Mouse (Mus musculus): ENCODE measurements around the gene Gm10160. TPM values are rescaled to one million over a fixed set of nuclear protein-coding genes. Genes with fewer than 3 reads are reported as not detected.

The Gm10160 gene
- polyA plus RNA-seq, 1 experiment: not detected

GRCm38 (mm10) chr7:81849214-81849613, 6.4 kb downstream of the Gm10160 start:
- H3K4me3 ChIP-seq: no peak overlapping the region
- no peak overlapping the region for H3K4me2 ChIP-seq (ENCODE audit: low read depth)
- H3K36me3 ChIP-seq (ENCODE audit: control insufficient read depth, insufficient read depth): no peaks in the 10 kb centered on the region
- no peak overlapping the region for H3ac ChIP-seq (ENCODE audit: control insufficient read depth, insufficient read length)
- peaks cover 7% of the 10 kb centered on the region for H3K27me3 ChIP-seq (ENCODE audit: control insufficient read depth, insufficient read depth, insufficient read length)
- H3K79me2 ChIP-seq (ENCODE audit: control insufficient read depth, insufficient read depth): no peaks in the 10 kb centered on the region
- TF ChIP-seq REST (IDR thresholded peaks at IDR 0.05; ENCODE audit: insufficient read depth, insufficient read length) (no peak), E2F4 (IDR thresholded peaks at IDR 0.05; ENCODE audit: insufficient read depth) (no peak), POLR2AphosphoS2 (IDR thresholded peaks at IDR 0.05; ENCODE audit: insufficient read length, low read depth) (no peak), POLR2A (IDR thresholded peaks at IDR 0.05; ENCODE audit: insufficient read length, low read depth) (no peak), TCF3 (IDR thresholded peaks at IDR 0.05; ENCODE audit: insufficient read length, low read depth) (no peak), CEBPB (IDR thresholded peaks at IDR 0.05; ENCODE audit: insufficient read depth, poor library complexity, severe bottlenecking) (no peak), SRF (IDR thresholded peaks at IDR 0.05; ENCODE audit: control insufficient read depth, insufficient read length, low read depth) (no peak), MAX (IDR thresholded peaks at IDR 0.05; ENCODE audit: low read depth) (no peak), MYOD1 (IDR thresholded peaks at IDR 0.05; ENCODE audit: control insufficient read depth in 1 of 3, insufficient read length in 2 of 3, low read depth in 2 of 3) (no peak), TCF12 (IDR thresholded peaks at IDR 0.05; ENCODE audit: insufficient read depth, poor library complexity, severe bottlenecking) (no peak), MYOG (IDR thresholded peaks at IDR 0.05; ENCODE audit: control insufficient read depth in 1 of 3, insufficient read depth in 1 of 3, insufficient read length in 2 of 3, low read depth in 2 of 3) (no peak), USF1 (IDR thresholded peaks at IDR 0.05; ENCODE audit: low read depth) (no peak)

GRCm38 (mm10) chr7:81847777-81848176, 7.8 kb downstream of the Gm10160 start:
- Histone ChIP-seq H3K4me2 (ENCODE audit: low read depth) (no peak overlapping the region), H3K36me3 (ENCODE audit: control insufficient read depth, insufficient read depth) (no peaks in the 10 kb centered on the region), H3K79me2 (ENCODE audit: control insufficient read depth, insufficient read depth) (no peaks in the 10 kb centered on the region), H3K27me3 (ENCODE audit: control insufficient read depth, insufficient read depth, insufficient read length) (peaks cover 7% of the 10 kb centered on the region), H3ac (ENCODE audit: control insufficient read depth, insufficient read length) (no peak overlapping the region), H3K4me3 (no peak overlapping the region)
- peak in 1 of 3 experiments; percentile 6 for TF ChIP-seq MYOD1 (IDR thresholded peaks at IDR 0.05; ENCODE audit: control insufficient read depth in 1 of 3, insufficient read length in 2 of 3, low read depth in 2 of 3)
- TF ChIP-seq E2F4 (IDR thresholded peaks at IDR 0.05; ENCODE audit: insufficient read depth): no peak

GRCm38 (mm10) chr7:81847010-81847409, 8.6 kb downstream of the Gm10160 start:
- no peak overlapping the region for H3K4me2 ChIP-seq (ENCODE audit: low read depth)
- TF ChIP-seq TCF12 (IDR thresholded peaks at IDR 0.05; ENCODE audit: insufficient read depth, poor library complexity, severe bottlenecking): no peak
- no peak for TF ChIP-seq TCF3 (IDR thresholded peaks at IDR 0.05; ENCODE audit: insufficient read length, low read depth)
- no peak for TF ChIP-seq MAX (IDR thresholded peaks at IDR 0.05; ENCODE audit: low read depth)
- TF ChIP-seq SRF (IDR thresholded peaks at IDR 0.05; ENCODE audit: control insufficient read depth, insufficient read length, low read depth): no peak
- no peak for TF ChIP-seq POLR2AphosphoS2 (IDR thresholded peaks at IDR 0.05; ENCODE audit: insufficient read length, low read depth)
- no peak for TF ChIP-seq POLR2A (IDR thresholded peaks at IDR 0.05; ENCODE audit: insufficient read length, low read depth)
- TF ChIP-seq E2F4 (IDR thresholded peaks at IDR 0.05; ENCODE audit: insufficient read depth): no peak
- no peak for TF ChIP-seq MYOG (IDR thresholded peaks at IDR 0.05; ENCODE audit: control insufficient read depth in 1 of 3, insufficient read depth in 1 of 3, insufficient read length in 2 of 3, low read depth in 2 of 3)
- no peak for TF ChIP-seq USF1 (IDR thresholded peaks at IDR 0.05; ENCODE audit: low read depth)
- TF ChIP-seq REST (IDR thresholded peaks at IDR 0.05; ENCODE audit: insufficient read depth, insufficient read length): no peak
- no peak for TF ChIP-seq MYOD1 (IDR thresholded peaks at IDR 0.05; ENCODE audit: control insufficient read depth in 1 of 3, insufficient read length in 2 of 3, low read depth in 2 of 3)
- no peak for TF ChIP-seq CEBPB (IDR thresholded peaks at IDR 0.05; ENCODE audit: insufficient read depth, poor library complexity, severe bottlenecking)

GRCm38 (mm10) chr7:81846008-81846407, 9.6 kb downstream of the Gm10160 start:
- H3ac ChIP-seq (ENCODE audit: control insufficient read depth, insufficient read length): no peak overlapping the region
- TF ChIP-seq CEBPB (IDR thresholded peaks at IDR 0.05; ENCODE audit: insufficient read depth, poor library complexity, severe bottlenecking): no peak
- H3K79me2 ChIP-seq (ENCODE audit: control insufficient read depth, insufficient read depth): no peaks in the 10 kb centered on the region
- no peak overlapping the region for H3K4me3 ChIP-seq
- H3K4me2 ChIP-seq (ENCODE audit: low read depth): no peak overlapping the region
- H3K36me3 ChIP-seq (ENCODE audit: control insufficient read depth, insufficient read depth): no peaks in the 10 kb centered on the region
- H3K27me3 ChIP-seq (ENCODE audit: control insufficient read depth, insufficient read depth, insufficient read length): peaks cover 7% of the 10 kb centered on the region

More at GRCm38 (mm10) chr7:81847010-81847409, 8.6 kb downstream of the Gm10160 start:
- peaks cover 7% of the 10 kb centered on the region for H3K27me3 ChIP-seq (ENCODE audit: control insufficient read depth, insufficient read depth, insufficient read length)
- H3K79me2 ChIP-seq (ENCODE audit: control insufficient read depth, insufficient read depth): no peaks in the 10 kb centered on the region
- no peaks in the 10 kb centered on the region for H3K36me3 ChIP-seq (ENCODE audit: control insufficient read depth, insufficient read depth)
- H3K4me3 ChIP-seq: no peak overlapping the region
- H3ac ChIP-seq (ENCODE audit: control insufficient read depth, insufficient read length): no peak overlapping the region

DNA sequence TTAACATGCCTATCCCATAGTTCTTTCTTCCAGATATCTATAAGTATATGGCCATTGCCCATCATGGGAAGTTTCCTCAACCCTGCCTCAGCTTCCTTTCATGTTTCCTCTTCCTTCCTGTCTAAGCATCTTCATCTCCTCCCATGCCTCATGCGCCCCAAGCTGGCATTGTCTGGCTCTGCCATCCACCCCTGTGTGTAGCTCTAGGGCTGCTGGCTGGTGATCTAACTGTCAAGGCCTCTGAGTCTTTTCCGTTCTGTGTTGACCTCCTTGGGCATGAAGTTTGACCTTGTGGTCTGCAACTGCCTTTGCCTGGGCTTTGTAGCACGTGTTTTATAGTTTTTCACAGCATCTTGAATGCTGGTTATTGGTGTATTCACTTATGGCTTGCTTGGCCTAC, 10.3 kb downstream of the Gm10160 start:
- H3ac ChIP-seq (ENCODE audit: control insufficient read depth, insufficient read length): no peak overlapping the region
- H3K4me3 ChIP-seq: no peak overlapping the region
- peak overlapping the region; percentile 42 for H3K4me2 ChIP-seq (ENCODE audit: low read depth)
- H3K27me3 ChIP-seq (ENCODE audit: control insufficient read depth, insufficient read depth, insufficient read length): peaks cover 7% of the 10 kb centered on the region
- H3K79me2 ChIP-seq (ENCODE audit: control insufficient read depth, insufficient read depth): no peaks in the 10 kb centered on the region
- TF ChIP-seq SRF (IDR thresholded peaks at IDR 0.05; ENCODE audit: control insufficient read depth, insufficient read length, low read depth) (no peak), MYOG (IDR thresholded peaks at IDR 0.05; ENCODE audit: control insufficient read depth in 1 of 3, insufficient read depth in 1 of 3, insufficient read length in 2 of 3, low read depth in 2 of 3) (no peak), TCF12 (IDR thresholded peaks at IDR 0.05; ENCODE audit: insufficient read depth, poor library complexity, severe bottlenecking) (no peak), E2F4 (IDR thresholded peaks at IDR 0.05; ENCODE audit: insufficient read depth) (no peak), USF1 (IDR thresholded peaks at IDR 0.05; ENCODE audit: low read depth) (no peak), REST (IDR thresholded peaks at IDR 0.05; ENCODE audit: insufficient read depth, insufficient read length) (no peak), CEBPB (IDR thresholded peaks at IDR 0.05; ENCODE audit: insufficient read depth, poor library complexity, severe bottlenecking) (no peak), MYOD1 (IDR thresholded peaks at IDR 0.05; ENCODE audit: control insufficient read depth in 1 of 3, insufficient read length in 2 of 3, low read depth in 2 of 3) (no peak), POLR2A (IDR thresholded peaks at IDR 0.05; ENCODE audit: insufficient read length, low read depth) (no peak), TCF3 (IDR thresholded peaks at IDR 0.05; ENCODE audit: insufficient read length, low read depth) (no peak), POLR2AphosphoS2 (IDR thresholded peaks at IDR 0.05; ENCODE audit: insufficient read length, low read depth) (no peak), MAX (IDR thresholded peaks at IDR 0.05; ENCODE audit: low read depth) (no peak)
- H3K36me3 ChIP-seq (ENCODE audit: control insufficient read depth, insufficient read depth): no peaks in the 10 kb centered on the region

Measured in myocyte (in vitro differentiated cells).